Mouse (Mus musculus) intestine, embryonic 14.5 days (tissue): ENCODE data around the gene Mfsd10. TPM values are rescaled to one million over a fixed set of nuclear protein-coding genes. Genes with fewer than 3 reads are reported as not detected.

Experiments used
- ATAC-seq: fragments of 200-750 bp; cut with Nextera tagmentation; replicated peaks from 2 replicates; pipeline ENCODE4 v1.8.0; 2017; ENCODE audit warnings: low read depth, moderate number of reproducible peaks, moderate TSS enrichment, moderate library complexity; ENCODE audit not compliant: low FRiP score, low TSS enrichment
- DNase-seq: peaks from one replicate; pipeline ENCODE4 v3.0.0-alpha.2; 2018; ENCODE audit warnings: low spot score
- H3K27ac ChIP-seq: fragments of 300-500 bp; sonication (generic); 2 replicates; pipeline ENCODE4 v1.5.1; 2014; ENCODE audit warnings: low read depth, mild to moderate bottlenecking, control low read depth
- H3K27me3 ChIP-seq: fragments of 300-500 bp; sonication (generic); replicated peaks from 2 replicates; pipeline ENCODE4 v1.6.1; 2014; ENCODE audit warnings: low read length, control low read depth; ENCODE audit not compliant: control insufficient read depth, insufficient read depth
- H3K36me3 ChIP-seq: fragments of 300-500 bp; sonication (generic); 2 replicates; pipeline ENCODE4 v1.6.1; 2014; ENCODE audit warnings: low read length, control low read depth; ENCODE audit not compliant: control insufficient read depth, insufficient read depth
- H3K4me1 ChIP-seq: fragments of 300-500 bp; sonication (generic); replicated peaks from 2 replicates; pipeline ENCODE4 v1.6.1; 2014; ENCODE audit warnings: low read length, control low read depth, mixed read lengths; ENCODE audit not compliant: control insufficient read depth, insufficient read depth
- H3K4me2 ChIP-seq: fragments of 300-500 bp; sonication (generic); 2 replicates; pipeline ENCODE4 v1.6.1; 2014; ENCODE audit warnings: low read length
- H3K4me3 ChIP-seq: fragments of 300-500 bp; sonication (generic); 2 replicates; pipeline ENCODE4 v1.5.1; 2014; ENCODE audit warnings: low read depth, low read length, control low read depth, mixed read lengths
- H3K9ac ChIP-seq: fragments of 300-500 bp; sonication (generic); 2 replicates; pipeline ENCODE4 v1.6.1; 2014; ENCODE audit warnings: mild to moderate bottlenecking, low read length
- H3K9me3 ChIP-seq: fragments of 300-500 bp; sonication (generic); 2 replicates; pipeline ENCODE4 v1.6.1; 2016; ENCODE audit warnings: low read length, control low read depth; ENCODE audit not compliant: control insufficient read depth
- WGBS: fragments of 180-500 bp; shearing (Covaris S2); extraction: QIAGEN DNeasy Blood & Tissue Kit; methylation state at CpG from one replicate; pipeline ENCODE4 v1.1.7; 2014; 5-methylcytosine and 5-hydroxymethylcytosine counted together
- polyA plus RNA-seq: library from polyadenylated mRNA; unstranded; fragments of >200 nt; fragmentation: Nextera tagmentation; extraction: Ambion mirVana; gene quantifications from 2 replicates; pipeline ENCODE4 v1.2.1, GENCODE M21; 2014

Gene Mfsd10
- polyA plus RNA-seq, 1 experiment from 2014 or later: 128 TPM

DNA sequence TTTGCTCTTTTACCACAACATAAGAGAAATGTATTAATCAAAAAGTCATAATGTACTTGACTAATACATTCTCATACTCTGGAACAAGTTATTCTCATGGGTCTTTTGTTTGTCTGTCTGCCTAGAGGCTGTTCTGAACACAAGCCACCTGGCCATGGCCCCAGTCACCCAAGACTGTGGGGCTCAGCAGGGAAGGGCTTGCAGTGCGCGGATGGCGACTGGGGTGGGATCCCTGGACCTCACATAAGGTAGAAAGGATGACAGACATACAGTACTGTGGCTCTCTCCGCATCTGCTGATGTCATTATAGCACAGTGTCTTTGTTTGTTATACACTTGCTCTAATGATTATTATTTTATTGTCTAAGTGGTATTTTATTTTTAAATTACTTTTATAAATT lies 46.3 kb downstream of the Mfsd10 start:
- H3K27ac ChIP-seq: no peak overlapping the region
- DNase-seq: no peak
- H3K4me2 ChIP-seq: no peak overlapping the region
- H3K36me3 ChIP-seq: no peaks in the 10 kb centered on the region
- no peak overlapping the region for H3K9ac ChIP-seq
- no peak for ATAC-seq
- no peak overlapping the region for H3K4me3 ChIP-seq
- H3K9me3 ChIP-seq: no peaks in the 10 kb centered on the region
- H3K4me1 ChIP-seq: no peaks in the 10 kb centered on the region
- 81% methylated on average over 4 of the region's 4 CpGs for WGBS
- no peaks in the 10 kb centered on the region for H3K27me3 ChIP-seq

- Histone ChIP-seq H3K27me3 (no peaks in the 10 kb centered on the region), H3K4me3 (no peak overlapping the region), H3K27ac (no peak overlapping the region), H3K4me1 (no peaks in the 10 kb centered on the region), H3K36me3 (no peaks in the 10 kb centered on the region), H3K4me2 (no peak overlapping the region), H3K9ac (no peak overlapping the region), H3K9me3 (no peaks in the 10 kb centered on the region)
- no peak for ATAC-seq
- no peak for DNase-seq
- WGBS: 33% methylated on average over 5 of the region's 5 CpGs
These were observed 47.0 kb downstream of the Mfsd10 start for GRCm38 (mm10) chr5:34590059-34590458.

- ATAC-seq (no peak), DNase-seq (no peak)
- 92% methylated on average over 5 of the region's 5 CpGs for WGBS
These were observed 49.1 kb downstream of the Mfsd10 start for GRCm38 (mm10) chr5:34587881-34588280.

GRCm38 (mm10) chr5:34585216-34585615 lies 51.8 kb downstream of the Mfsd10 start:
- H3K4me2 ChIP-seq: no peak overlapping the region
- no peak overlapping the region for H3K9ac ChIP-seq
- no peaks in the 10 kb centered on the region for H3K27me3 ChIP-seq
- no peak overlapping the region for H3K27ac ChIP-seq
- no peaks in the 10 kb centered on the region; the same call in 1 of the 2 replicates for H3K4me1 ChIP-seq
- H3K4me3 ChIP-seq: no peak overlapping the region
- ATAC-seq (no peak), DNase-seq (no peak)
- 74% methylated on average over 5 of the region's 5 CpGs for whole genome bisulfite sequencing
- H3K36me3 ChIP-seq: 0 out of 2 replicates have a peak, but pooled peaks cover 4% of the 10 kb centered on the region
- no peaks in the 10 kb centered on the region for H3K9me3 ChIP-seq

More at GRCm38 (mm10) chr5:34587881-34588280, 49.1 kb downstream of the Mfsd10 start:
- Histone ChIP-seq H3K4me2 (no peak overlapping the region), H3K9ac (no peak overlapping the region), H3K27me3 (no peaks in the 10 kb centered on the region), H3K9me3 (no peaks in the 10 kb centered on the region), H3K36me3 (0 out of 2 replicates have a peak, but pooled peaks cover 4% of the 10 kb centered on the region), H3K4me3 (no peak overlapping the region), H3K4me1 (no peaks in the 10 kb centered on the region), H3K27ac (no peak overlapping the region)

Other genes with a start within 250 kb of the Mfsd10 start
- gene Tnip2, start 123.2 kb downstream of the Mfsd10 start, polyA plus RNA-seq: 12.9 and 19.4 TPM in 2 replicates
- gene Sh3bp2, start 111.4 kb downstream of the Mfsd10 start, polyA plus RNA-seq: 5.7 and 7.7 TPM in 2 replicates
- 183 and 184 TPM in 2 replicates for gene Add1, start 63.5 kb downstream of the Mfsd10 start, polyA plus RNA-seq
- gene Nop14, start 22.9 kb upstream of the Mfsd10 start, polyA plus RNA-seq: 28.6 and 31.5 TPM in 2 replicates
- 1.6 and 2.2 TPM in 2 replicates for gene Grk4, start 23.2 kb upstream of the Mfsd10 start, polyA plus RNA-seq
- 19.4 and 19.5 TPM in 2 replicates for gene Htt, start 124.5 kb upstream of the Mfsd10 start, polyA plus RNA-seq